Mouse (Mus musculus): ENCODE results near the gene Arhgap29. TPM values are rescaled to one million over a fixed set of nuclear protein-coding genes. Genes with fewer than 3 reads are reported as not detected.

Arhgap29 gene
- polyA plus RNA-seq, 2 experiments, result 3.9 to 5.3 TPM

DNA sequence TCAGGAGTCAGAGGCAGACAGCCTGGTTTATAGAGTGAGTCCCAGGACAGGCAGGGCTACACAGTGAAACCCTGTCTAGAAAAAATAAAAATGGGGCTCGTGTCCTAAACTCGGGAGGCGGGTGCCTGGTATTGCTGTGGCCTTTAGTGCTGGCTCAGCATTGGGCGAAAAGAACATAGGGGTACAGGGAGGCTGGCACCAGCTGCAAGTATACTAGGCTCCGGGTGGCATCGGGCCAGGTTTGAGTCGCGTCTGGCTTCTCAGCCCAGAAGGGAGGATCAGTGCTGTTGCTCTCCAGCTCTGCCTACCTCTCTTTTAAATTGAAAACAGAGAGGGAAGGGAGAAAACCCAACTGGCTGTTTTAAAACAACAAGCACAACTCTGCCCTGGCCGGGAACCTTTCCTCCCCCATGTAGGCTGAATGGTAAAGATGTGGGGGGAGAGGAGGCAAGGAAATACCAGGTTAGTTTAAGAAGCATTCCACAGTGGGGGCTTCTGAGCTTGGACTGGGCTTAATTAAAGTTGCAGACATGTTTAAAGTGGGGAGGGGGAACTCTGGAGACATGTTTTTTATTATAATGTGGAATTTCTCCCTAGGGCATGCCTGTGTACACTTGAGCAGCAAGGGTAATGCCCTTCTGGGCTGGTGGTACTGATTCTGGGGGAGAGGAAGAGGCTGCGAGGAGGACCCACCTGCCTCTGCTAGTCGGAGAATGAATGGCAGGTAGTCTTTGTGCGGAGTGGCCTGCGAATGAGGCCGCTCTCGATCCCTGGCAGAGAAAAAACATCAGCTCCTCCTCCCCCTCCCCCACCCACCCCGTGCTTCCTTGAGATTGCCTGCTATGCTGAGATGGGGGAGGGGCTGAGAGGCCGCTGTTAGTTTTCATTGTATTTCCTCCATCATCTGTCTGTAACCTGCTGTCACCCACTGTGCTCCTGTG is 95.8 kb downstream of the Arhgap29 start:
- ATAC-seq (ENCODE audit: insufficient read depth) (no peak), DNase-seq (ENCODE audit: low read depth in 3 of 3, low spot score in 3 of 3) (no peak)
- H3K4me3 ChIP-seq (ENCODE audit: insufficient read depth in 1 of 2, low read depth in 2 of 2, low read length in 2 of 2), result no peak overlapping the region
- peaks cover 5% of the 10 kb centered on the region for H3K27me3 ChIP-seq (ENCODE audit: control insufficient read depth, insufficient read depth, low read length)
- H3K4me1 ChIP-seq (replicated peaks; ENCODE audit: control insufficient read depth in 2 of 2, insufficient read depth in 2 of 2, low read length in 1 of 2), result peaks cover 0 to 5% of the 10 kb centered on the region in 2 experiments; a peak in 1 of 4 replicates
- H3K36me3 ChIP-seq (replicated peaks; ENCODE audit: control insufficient read depth, insufficient read depth, low read depth), result no peaks in the 10 kb centered on the region
- no peak overlapping the region for H3K27ac ChIP-seq
- no peak for TF ChIP-seq CTCF (IDR thresholded peaks at IDR 0.05; ENCODE audit: low read depth)
- no peak for TF ChIP-seq EP300 (IDR thresholded peaks at IDR 0.05; ENCODE audit: low read depth)
- H3K4me2 ChIP-seq (ENCODE audit: low read depth), result no peak overlapping the region
- H3K9me3 ChIP-seq (ENCODE audit: control insufficient read depth, low read length), result no peaks in the 10 kb centered on the region
- WGBS (ENCODE audit: insufficient replicate concordance), result 42% methylated on average over 17 of the region's 17 CpGs
- H3K9ac ChIP-seq (replicated peaks), result no peak overlapping the region

DNA sequence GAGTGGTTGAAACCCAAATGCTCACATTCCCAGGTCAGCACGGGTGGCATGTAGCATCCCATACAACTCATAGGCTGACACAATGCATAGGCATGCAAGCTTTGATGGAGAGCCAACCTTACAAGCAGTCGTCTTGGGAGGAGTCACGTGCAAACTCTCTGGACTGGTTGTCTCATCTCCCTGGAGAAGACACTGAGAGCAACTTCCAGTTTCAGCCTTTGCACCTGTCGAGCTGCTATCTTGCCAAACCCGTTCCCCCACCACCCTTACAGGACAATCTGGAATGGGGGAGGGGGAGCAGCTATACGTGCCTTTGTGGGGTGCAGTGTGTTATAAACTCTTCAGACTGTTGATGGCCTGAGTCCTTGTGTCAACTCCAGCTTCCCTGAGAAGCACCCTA is 96.8 kb downstream of the Arhgap29 start:
- no peak overlapping the region for H3K4me3 ChIP-seq (ENCODE audit: insufficient read depth in 1 of 2, low read depth in 2 of 2, low read length in 2 of 2)
- H3K36me3 ChIP-seq (replicated peaks; ENCODE audit: control insufficient read depth, insufficient read depth, low read depth), result no peaks in the 10 kb centered on the region
- ATAC-seq (ENCODE audit: insufficient read depth), result no peak
- H3K9ac ChIP-seq (replicated peaks), result no peak overlapping the region
- H3K9me3 ChIP-seq (ENCODE audit: control insufficient read depth, low read length), result no peaks in the 10 kb centered on the region
- TF ChIP-seq EP300 (IDR thresholded peaks at IDR 0.05; ENCODE audit: low read depth) (no peak), CTCF (IDR thresholded peaks at IDR 0.05; ENCODE audit: low read depth) (no peak)
- no peak overlapping the region for H3K27ac ChIP-seq
- WGBS (ENCODE audit: insufficient replicate concordance), result 35% methylated on average over 6 of the region's 6 CpGs
- DNase-seq (ENCODE audit: low read depth in 3 of 3, low spot score in 3 of 3), result no peak
- H3K27me3 ChIP-seq (ENCODE audit: control insufficient read depth, insufficient read depth, low read length), result peaks cover 2% of the 10 kb centered on the region
- no peak overlapping the region for H3K4me2 ChIP-seq (ENCODE audit: low read depth)
- peaks cover 0 to 2% of the 10 kb centered on the region in 2 experiments; a peak in 1 of 4 replicates for H3K4me1 ChIP-seq (replicated peaks; ENCODE audit: control insufficient read depth in 2 of 2, insufficient read depth in 2 of 2, low read length in 1 of 2)

DNA sequence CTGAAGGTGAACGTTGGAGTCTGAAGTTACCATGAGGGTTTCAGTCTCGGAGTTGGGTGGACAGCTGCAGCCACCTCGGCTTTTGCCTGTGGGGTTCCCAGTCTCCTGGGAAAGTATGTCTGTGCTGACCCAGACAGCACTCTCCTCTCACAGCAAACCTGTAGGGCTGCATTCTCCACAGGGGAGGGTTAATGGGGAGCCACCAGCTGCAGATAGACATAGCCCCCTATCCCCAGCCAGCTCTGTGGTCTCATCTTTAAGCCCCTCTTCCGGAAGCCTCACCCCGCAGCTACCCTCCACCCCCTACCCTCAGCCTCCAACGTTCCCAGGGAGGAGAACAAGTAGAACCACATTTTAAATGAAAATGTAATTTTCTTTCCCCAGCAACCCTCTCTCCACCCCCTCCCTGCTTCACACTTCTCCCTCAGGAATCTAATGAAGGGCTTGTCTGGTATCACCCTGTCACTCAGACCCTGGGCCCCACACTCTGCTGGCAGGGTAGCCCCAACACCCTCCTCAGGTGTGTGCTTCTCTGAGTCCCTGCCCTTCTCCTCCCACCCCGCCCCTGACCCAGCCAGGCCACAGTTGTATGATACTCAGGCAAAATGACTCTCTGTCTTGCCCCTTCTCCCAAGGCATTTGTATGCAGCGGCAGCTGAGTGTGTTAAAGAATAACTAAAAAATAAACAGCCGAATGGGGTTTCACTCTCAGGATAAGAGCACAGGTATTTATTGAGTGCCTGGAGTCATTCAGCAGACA is 106.3 kb downstream of the Arhgap29 start:
- Histone ChIP-seq H3K36me3 (replicated peaks; ENCODE audit: control insufficient read depth, insufficient read depth, low read depth) (no peaks in the 10 kb centered on the region), H3K4me3 (ENCODE audit: insufficient read depth in 1 of 2, low read depth in 2 of 2, low read length in 2 of 2) (no peak overlapping the region), H3K27me3 (ENCODE audit: control insufficient read depth, insufficient read depth, low read length) (no peaks in the 10 kb centered on the region), H3K4me1 (replicated peaks; ENCODE audit: control insufficient read depth in 2 of 2, insufficient read depth in 2 of 2, low read length in 1 of 2) (no peaks in the 10 kb centered on the region; a peak in 1 of 4 replicates), H3K4me2 (ENCODE audit: low read depth) (no peak overlapping the region), H3K9ac (replicated peaks) (no peak overlapping the region), H3K9me3 (ENCODE audit: control insufficient read depth, low read length) (no peaks in the 10 kb centered on the region), H3K27ac (no peak overlapping the region)
- no peak for DNase-seq (ENCODE audit: low read depth in 3 of 3, low spot score in 3 of 3)
- 40% methylated on average over 9 of the region's 9 CpGs for WGBS (ENCODE audit: insufficient replicate concordance)
- no peak for ATAC-seq (ENCODE audit: insufficient read depth)
- TF ChIP-seq CTCF (IDR thresholded peaks at IDR 0.05; ENCODE audit: low read depth), result no peak
- no peak for TF ChIP-seq EP300 (IDR thresholded peaks at IDR 0.05; ENCODE audit: low read depth)

DNA sequence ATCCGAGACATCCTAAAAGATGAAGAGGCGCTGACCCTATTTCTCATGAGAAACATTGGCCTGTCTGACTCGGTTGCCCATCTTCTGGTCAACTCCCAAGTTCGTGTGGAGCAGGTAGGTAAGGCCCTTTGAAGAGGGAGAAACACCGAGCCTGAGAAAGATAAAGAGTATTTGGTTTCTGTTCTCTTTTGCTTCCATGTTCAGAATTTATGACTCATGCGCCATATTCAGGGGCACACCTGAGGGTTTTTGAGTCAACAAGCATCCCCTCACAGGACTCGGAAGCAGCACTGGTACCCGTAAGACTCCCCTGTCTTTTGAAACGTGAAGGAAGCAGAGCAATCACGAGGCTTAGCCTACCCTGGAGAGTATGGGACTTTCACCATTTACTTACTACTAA is 110.2 kb downstream of the Arhgap29 start:
- Histone ChIP-seq H3K9me3 (ENCODE audit: control insufficient read depth, low read length) (no peaks in the 10 kb centered on the region), H3K27ac (no peak overlapping the region), H3K36me3 (replicated peaks; ENCODE audit: control insufficient read depth, insufficient read depth, low read depth) (no peaks in the 10 kb centered on the region), H3K9ac (replicated peaks) (no peak overlapping the region), H3K4me3 (ENCODE audit: insufficient read depth in 1 of 2, low read depth in 2 of 2, low read length in 2 of 2) (no peak overlapping the region), H3K4me1 (replicated peaks; ENCODE audit: control insufficient read depth in 2 of 2, insufficient read depth in 2 of 2, low read length in 1 of 2) (no peaks in the 10 kb centered on the region), H3K27me3 (ENCODE audit: control insufficient read depth, insufficient read depth, low read length) (no peaks in the 10 kb centered on the region), H3K4me2 (ENCODE audit: low read depth) (no peak overlapping the region)
- no peak for ATAC-seq (ENCODE audit: insufficient read depth)
- no peak for DNase-seq (ENCODE audit: low read depth in 3 of 3, low spot score in 3 of 3)
- 62% methylated on average over 10 of the region's 10 CpGs for WGBS (ENCODE audit: insufficient replicate concordance)
- TF ChIP-seq EP300 (IDR thresholded peaks at IDR 0.05; ENCODE audit: low read depth) (no peak), CTCF (IDR thresholded peaks at IDR 0.05; ENCODE audit: low read depth) (no peak)
